Mouse (Mus musculus) myocyte (in vitro differentiated cells): Measurements from ENCODE around the gene Erich3. TPM values are rescaled to one million over a fixed set of nuclear protein-coding genes. Genes with fewer than 3 reads are reported as not detected.
"Not testable (repeated sequence)": the region's sequence is repeated elsewhere in the genome, so short reads cannot be mapped to it uniquely, and the experiment has no call there.

Experiments used
- H3K27me3 ChIP-seq: one replicate; pipeline ENCODE4 v1.6.1; 2011; ENCODE audit not compliant: control insufficient read depth, insufficient read depth, insufficient read length
- H3K36me3 ChIP-seq: one replicate; pipeline ENCODE4 v1.6.1; 2011; ENCODE audit not compliant: control insufficient read depth, insufficient read depth
- H3K4me2 ChIP-seq: one replicate; pipeline ENCODE4 v1.6.1; 2011; ENCODE audit warnings: low read depth, control low read depth
- H3K4me3 ChIP-seq: one replicate; pipeline ENCODE4 v1.5.1; 2011; ENCODE audit warnings: mild to moderate bottlenecking, control low read depth, moderate library complexity
- H3K79me2 ChIP-seq: one replicate; pipeline ENCODE4 v1.6.1; 2011; ENCODE audit not compliant: control insufficient read depth, insufficient read depth
- H3ac ChIP-seq: one replicate; pipeline ENCODE4 v1.6.1; 2011; ENCODE audit not compliant: control insufficient read depth, insufficient read length
- CEBPB ChIP-seq: IDR thresholded peaks from 2 replicates; pipeline ENCODE4 v1.6.1; 2011; ENCODE audit warnings: mild to moderate bottlenecking, moderate library complexity; ENCODE audit not compliant: poor library complexity, insufficient read depth, severe bottlenecking
- E2F4 ChIP-seq: IDR thresholded peaks from one replicate; pipeline ENCODE4 v1.6.1; 2011; ENCODE audit warnings: mild to moderate bottlenecking, control low read depth, moderate library complexity; ENCODE audit not compliant: insufficient read depth
- MAX ChIP-seq: IDR thresholded peaks from one replicate; pipeline ENCODE4 v1.6.1; 2011; ENCODE audit warnings: low read depth, mild to moderate bottlenecking, control low read depth
- MYOD1 ChIP-seq, 3 experiments: IDR thresholded peaks; one replicate each; pipeline ENCODE4 v1.6.1; 2011; ENCODE audit warnings: control low read depth in 2 of 3, low read depth in 2 of 3, mild to moderate bottlenecking in 2 of 3, moderate library complexity in 1 of 3; ENCODE audit not compliant: insufficient read length in 2 of 3, control insufficient read depth in 1 of 3
- MYOG ChIP-seq, 3 experiments: IDR thresholded peaks; one replicate each; pipeline ENCODE4 v1.6.1; 2011; ENCODE audit warnings: control low read depth in 2 of 3, low read depth in 2 of 3, mild to moderate bottlenecking in 2 of 3; ENCODE audit not compliant: insufficient read length in 2 of 3, control insufficient read depth in 1 of 3, insufficient read depth in 1 of 3
- POLR2A ChIP-seq: IDR thresholded peaks from one replicate; pipeline ENCODE4 v1.6.1; 2011; ENCODE audit warnings: low read depth, mild to moderate bottlenecking, control low read depth, moderate library complexity; ENCODE audit not compliant: insufficient read length
- POLR2AphosphoS2 ChIP-seq: IDR thresholded peaks from one replicate; pipeline ENCODE4 v1.6.1; 2011; ENCODE audit warnings: low read depth, control low read depth; ENCODE audit not compliant: insufficient read length
- REST ChIP-seq: IDR thresholded peaks from one replicate; pipeline ENCODE4 v1.6.1; 2011; ENCODE audit warnings: mild to moderate bottlenecking, control low read depth, moderate library complexity; ENCODE audit not compliant: insufficient read depth, insufficient read length
- SRF ChIP-seq: IDR thresholded peaks from one replicate; pipeline ENCODE4 v1.6.1; 2011; ENCODE audit warnings: low read depth; ENCODE audit not compliant: control insufficient read depth, insufficient read length
- TCF12 ChIP-seq: IDR thresholded peaks from one replicate; pipeline ENCODE4 v1.6.1; 2011; ENCODE audit warnings: mild to moderate bottlenecking, control low read depth; ENCODE audit not compliant: poor library complexity, insufficient read depth, severe bottlenecking
- TCF3 ChIP-seq: IDR thresholded peaks from one replicate; pipeline ENCODE4 v1.6.1; 2011; ENCODE audit warnings: low read depth, control low read depth; ENCODE audit not compliant: insufficient read length
- USF1 ChIP-seq: IDR thresholded peaks from one replicate; pipeline ENCODE4 v1.6.1; 2011; ENCODE audit warnings: low read depth, mild to moderate bottlenecking, control low read depth, moderate library complexity
- polyA plus RNA-seq: library from polyadenylated mRNA; unstranded; fragments of >200 nt; fragmentation: generic; extraction: Trizol; gene quantifications from one replicate; pipeline ENCODE4 v1.2.1, GENCODE M21; 2012; ENCODE audit warnings: missing spikeins

The Erich3 gene
- polyA plus RNA-seq = not detected

DNA sequence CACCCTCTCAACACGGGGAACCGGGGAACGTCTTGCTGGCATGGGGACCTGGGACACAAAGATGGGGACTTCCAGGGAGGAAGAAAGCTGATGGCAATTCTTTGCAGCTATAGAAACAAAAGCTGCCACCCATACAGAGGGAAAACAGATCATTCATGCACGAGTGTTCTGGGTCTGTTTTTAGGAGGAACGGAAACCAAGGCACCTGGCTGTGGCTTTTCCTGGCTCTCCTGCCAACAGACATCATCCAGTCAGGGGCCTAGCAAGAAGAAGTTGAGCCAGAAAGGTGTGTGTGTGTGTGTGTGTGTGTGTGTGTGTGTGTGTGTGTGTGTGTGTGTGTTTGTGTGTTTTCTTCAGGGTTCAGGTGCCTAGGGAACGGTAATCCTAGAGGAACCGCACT, at the start of gene Erich3:
Gene Erich3, plus strand, starts transcription at position 315 of the 400 bp plus-strand sequence.
- Histone ChIP-seq H3K4me2 (no peak within 1 kb of the TSS), H3K27me3 (peaks cover 7% of the 10 kb centered on the region), H3K36me3 (no peaks in the 10 kb centered on the region), H3K4me3 (no peak within 1 kb of the TSS), H3ac (no peak within 1 kb of the TSS), H3K79me2 (no peaks in the 10 kb centered on the region)
- TF ChIP-seq TCF3 (no peak), MAX (no peak), REST (no peak), MYOG (IDR thresholded peaks at IDR 0.05; ENCODE audit: control insufficient read depth in 1 of 3, insufficient read depth in 1 of 3, insufficient read length in 2 of 3, low read depth in 2 of 3) (no peak), TCF12 (no peak), MYOD1 (IDR thresholded peaks at IDR 0.05; ENCODE audit: control insufficient read depth in 1 of 3, insufficient read length in 2 of 3, low read depth in 2 of 3) (no peak), E2F4 (no peak), CEBPB (no peak), USF1 (no peak)

DNA sequence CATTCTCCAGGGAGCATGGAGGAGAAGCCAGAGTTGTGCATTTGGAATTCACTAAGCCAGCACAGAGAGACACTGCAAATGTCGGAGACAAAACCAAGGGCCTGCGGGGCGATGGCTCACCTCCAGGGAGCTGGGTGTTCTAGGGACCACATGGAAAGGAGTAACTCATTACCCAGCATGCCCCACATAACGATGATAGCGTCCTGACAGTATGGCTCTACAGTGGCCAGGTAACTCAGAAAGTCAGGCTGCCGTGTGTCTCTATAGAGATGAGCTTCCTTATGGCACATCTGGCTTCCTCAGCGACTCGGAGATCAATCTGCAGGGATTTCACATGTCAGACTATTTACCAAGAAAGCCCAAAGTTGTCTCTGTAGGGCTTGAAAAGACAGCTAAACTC, 48.9 kb upstream of the Erich3 start:
- Histone ChIP-seq H3K36me3 (peaks cover 7% of the 10 kb centered on the region), H3K4me2 (no peak overlapping the region), H3K79me2 (no peaks in the 10 kb centered on the region), H3K4me3 (no peak overlapping the region), H3ac (no peak overlapping the region), H3K27me3 (no peaks in the 10 kb centered on the region)
- no peak for TF ChIP-seq MYOD1 (IDR thresholded peaks at IDR 0.05; ENCODE audit: control insufficient read depth in 1 of 3, insufficient read length in 2 of 3, low read depth in 2 of 3)
- TF ChIP-seq MAX = no peak
- no peak for TF ChIP-seq REST
- TF ChIP-seq SRF = no peak
- TF ChIP-seq E2F4 = no peak
- TF ChIP-seq TCF12 = no peak
- TF ChIP-seq POLR2AphosphoS2 = no peak
- TF ChIP-seq TCF3 = no peak
- TF ChIP-seq MYOG (IDR thresholded peaks at IDR 0.05; ENCODE audit: control insufficient read depth in 1 of 3, insufficient read depth in 1 of 3, insufficient read length in 2 of 3, low read depth in 2 of 3) = no peak
- TF ChIP-seq CEBPB = no peak
- no peak for TF ChIP-seq POLR2A

- Histone ChIP-seq H3K79me2 (no peaks in the 10 kb centered on the region), H3K4me3 (no peak overlapping the region), H3ac (no peak overlapping the region), H3K4me2 (no peak overlapping the region), H3K27me3 (no peaks in the 10 kb centered on the region), H3K36me3 (peaks cover 7% of the 10 kb centered on the region)
- TF ChIP-seq POLR2A (no peak), MAX (no peak), USF1 (no peak), E2F4 (no peak), POLR2AphosphoS2 (no peak), MYOD1 (IDR thresholded peaks at IDR 0.05; ENCODE audit: control insufficient read depth in 1 of 3, insufficient read length in 2 of 3, low read depth in 2 of 3) (no peak), MYOG (IDR thresholded peaks at IDR 0.05; ENCODE audit: control insufficient read depth in 1 of 3, insufficient read depth in 1 of 3, insufficient read length in 2 of 3, low read depth in 2 of 3) (no peak), SRF (no peak), TCF3 (no peak), TCF12 (no peak), CEBPB (no peak)
Observed at GRCm38 (mm10) chr3:154615304-154615703, 48.4 kb upstream of the Erich3 start.

DNA sequence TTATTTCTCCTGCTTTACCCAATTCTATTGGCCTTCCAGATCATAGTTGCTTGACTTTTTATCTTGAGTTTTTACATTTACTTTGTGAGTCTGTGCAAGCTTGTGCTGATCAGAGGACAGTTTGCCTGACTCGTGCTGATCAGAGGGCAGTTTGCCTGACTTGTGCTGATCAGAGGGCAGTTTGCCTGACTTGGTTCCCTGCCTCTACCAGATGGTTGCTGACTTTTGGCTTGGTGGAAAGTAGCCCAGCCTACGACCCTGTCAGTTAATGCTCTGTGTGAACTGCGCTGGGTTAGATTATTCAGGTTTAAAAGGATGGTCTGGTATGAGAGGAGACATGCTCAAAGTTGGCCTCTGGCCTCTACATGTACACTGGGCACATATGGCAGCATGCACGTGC, 47.6 kb upstream of the Erich3 start:
- Histone ChIP-seq H3K27me3 (no peaks in the 10 kb centered on the region), H3K36me3 (peaks cover 7% of the 10 kb centered on the region), H3K4me2 (no peak overlapping the region), H3ac (no peak overlapping the region), H3K79me2 (no peaks in the 10 kb centered on the region), H3K4me3 (no peak overlapping the region)
- TF ChIP-seq POLR2A = no peak
- TF ChIP-seq REST = no peak
- no peak for TF ChIP-seq POLR2AphosphoS2
- no peak for TF ChIP-seq MYOD1 (IDR thresholded peaks at IDR 0.05; ENCODE audit: control insufficient read depth in 1 of 3, insufficient read length in 2 of 3, low read depth in 2 of 3)
- TF ChIP-seq USF1 = no peak
- TF ChIP-seq TCF12 = no peak
- no peak for TF ChIP-seq E2F4
- no peak for TF ChIP-seq MYOG (IDR thresholded peaks at IDR 0.05; ENCODE audit: control insufficient read depth in 1 of 3, insufficient read depth in 1 of 3, insufficient read length in 2 of 3, low read depth in 2 of 3)
- no peak for TF ChIP-seq MAX
- TF ChIP-seq SRF = no peak
- TF ChIP-seq TCF3 = no peak
- no peak for TF ChIP-seq CEBPB

DNA sequence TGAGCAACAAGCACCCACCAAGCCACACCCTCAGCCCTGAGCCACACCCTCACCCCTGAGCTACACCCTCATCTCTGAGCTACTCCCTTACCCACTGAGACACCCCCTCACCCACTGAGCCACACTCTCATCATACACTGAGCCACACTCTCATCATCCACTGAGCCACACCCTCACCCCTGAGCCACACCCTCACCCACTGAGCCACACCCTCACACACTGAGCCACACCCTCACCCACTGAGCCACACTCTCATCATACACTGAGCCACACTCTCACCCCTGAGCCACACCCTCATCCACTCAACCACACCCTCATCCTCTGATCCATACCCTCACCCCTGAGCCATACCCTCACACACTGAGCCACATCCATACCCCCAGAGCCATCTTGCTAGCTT, 35.4 kb upstream of the Erich3 start:
- H3ac ChIP-seq = no peak overlapping the region
- H3K4me3 ChIP-seq = no peak overlapping the region
- no peaks in the 10 kb centered on the region for H3K27me3 ChIP-seq
- no peaks in the 10 kb centered on the region for H3K79me2 ChIP-seq
- no peak overlapping the region for H3K4me2 ChIP-seq
- TF ChIP-seq TCF3 = no peak
- no peak for TF ChIP-seq USF1
- no peak for TF ChIP-seq TCF12
- TF ChIP-seq E2F4 = no peak
- TF ChIP-seq REST = no peak
- no peak for TF ChIP-seq CEBPB
- no peak for TF ChIP-seq POLR2AphosphoS2
- TF ChIP-seq MYOG (IDR thresholded peaks at IDR 0.05; ENCODE audit: control insufficient read depth in 1 of 3, insufficient read depth in 1 of 3, insufficient read length in 2 of 3, low read depth in 2 of 3) = no peak
- no peak for TF ChIP-seq SRF
- no peak for TF ChIP-seq MYOD1 (IDR thresholded peaks at IDR 0.05; ENCODE audit: control insufficient read depth in 1 of 3, insufficient read length in 2 of 3, low read depth in 2 of 3)
- no peak for TF ChIP-seq POLR2A
- TF ChIP-seq MAX = no peak
- H3K36me3 ChIP-seq = no peaks in the 10 kb centered on the region

GRCm38 (mm10) chr3:154631281-154631680, 32.4 kb upstream of the Erich3 start:
- H3K4me2 ChIP-seq, H3K27me3 ChIP-seq, H3ac ChIP-seq, H3K79me2 ChIP-seq, H3K4me3 ChIP-seq, H3K36me3 ChIP-seq: not testable (repeated sequence)
